Mouse (Mus musculus) embryonic facial prominence, embryonic 11.5 days (tissue): Measurements from ENCODE around the gene Gspt1. TPM values are rescaled to one million over a fixed set of nuclear protein-coding genes. Genes with fewer than 3 reads are reported as not detected.

Source experiments
- ATAC-seq: fragments of 200-750 bp; cut with Nextera tagmentation; replicated peaks from 2 replicates; pipeline ENCODE4 v1.8.0; 2017; ENCODE audit warnings: low read depth; ENCODE audit not compliant: insufficient number of reproducible peaks, low FRiP score, low TSS enrichment
- DNase-seq: peaks from one replicate; pipeline ENCODE4 v3.0.0-alpha.2; 2015; ENCODE audit warnings: low spot score
- H3K27ac ChIP-seq: fragments of 300-500 bp; sonication (generic); replicated peaks from 2 replicates; pipeline ENCODE4 v1.5.1; 2014; ENCODE audit warnings: mild to moderate bottlenecking, low read depth, low read length, control low read depth
- H3K27me3 ChIP-seq: fragments of 300-500 bp; sonication (generic); 2 replicates; pipeline ENCODE4 v1.6.1; 2014; ENCODE audit warnings: mild to moderate bottlenecking, low read length, moderate library complexity, mixed read lengths; ENCODE audit not compliant: control insufficient read depth, insufficient read depth
- H3K36me3 ChIP-seq: fragments of 300-500 bp; sonication (generic); replicated peaks from 2 replicates; pipeline ENCODE4 v1.6.1; 2014; ENCODE audit warnings: low read depth, mild to moderate bottlenecking, low read length, moderate library complexity, mixed read lengths; ENCODE audit not compliant: control insufficient read depth, insufficient read depth
- H3K4me1 ChIP-seq: fragments of 300-500 bp; sonication (generic); 2 replicates; pipeline ENCODE4 v1.6.1; 2014; ENCODE audit warnings: low read length, mixed read lengths; ENCODE audit not compliant: control insufficient read depth, insufficient read depth
- H3K4me2 ChIP-seq: fragments of 300-500 bp; sonication (generic); 2 replicates; pipeline ENCODE4 v1.6.1; 2014; ENCODE audit warnings: low read depth, mild to moderate bottlenecking, control low read depth, low read length, moderate library complexity
- H3K4me3 ChIP-seq: fragments of 300-500 bp; sonication (generic); 2 replicates; pipeline ENCODE4 v1.5.1; 2014; ENCODE audit warnings: low read depth, low read length, control low read depth
- H3K9ac ChIP-seq: fragments of 300-500 bp; sonication (generic); replicated peaks from 2 replicates; pipeline ENCODE4 v1.6.1; 2014; ENCODE audit warnings: mild to moderate bottlenecking, control low read depth, low read length
- H3K9me3 ChIP-seq: fragments of 300-500 bp; sonication (generic); replicated peaks from 2 replicates; pipeline ENCODE4 v1.6.1; 2016; ENCODE audit warnings: mild to moderate bottlenecking, low read length, inconsistent platforms, mixed read lengths; ENCODE audit not compliant: control insufficient read depth
- WGBS: fragments of 180-500 bp; shearing (Covaris S2); extraction: QIAGEN DNeasy Blood & Tissue Kit; methylation state at CpG from one replicate; pipeline ENCODE4 v1.1.7; 2014; 5-methylcytosine and 5-hydroxymethylcytosine counted together
- polyA plus RNA-seq: library from polyadenylated mRNA; unstranded; fragments of >200 nt; fragmentation: Nextera tagmentation; extraction: Ambion mirVana; gene quantifications from 2 replicates; pipeline ENCODE4 v1.2.1, GENCODE M21; 2014

Gspt1 gene
- polyA plus RNA-seq, 1 experiment from 2014 or later, result 109 TPM

- DNase-seq (no peak), ATAC-seq (no peak)
- no peak overlapping the region for H3K4me2 ChIP-seq
- no peaks in the 10 kb centered on the region for H3K27me3 ChIP-seq
- no peak overlapping the region for H3K9ac ChIP-seq
- no peak overlapping the region for H3K4me3 ChIP-seq
- no peaks in the 10 kb centered on the region for H3K4me1 ChIP-seq
- H3K27ac ChIP-seq, result no peak overlapping the region
- WGBS, result 72% methylated on average over 6 of the region's 6 CpGs
- H3K9me3 ChIP-seq, result no peaks in the 10 kb centered on the region
- no peaks in the 10 kb centered on the region for H3K36me3 ChIP-seq
Observed at GRCm38 (mm10) chr16:11278778-11279177, 24.7 kb upstream of the Gspt1 start.

GRCm38 (mm10) chr16:11276888-11277287, 22.8 kb upstream of the Gspt1 start:
- no peak overlapping the region for H3K9ac ChIP-seq
- no peaks in the 10 kb centered on the region for H3K36me3 ChIP-seq
- DNase-seq (no peak), ATAC-seq (no peak)
- no peaks in the 10 kb centered on the region for H3K9me3 ChIP-seq
- 57% methylated on average over 3 of the region's 3 CpGs for WGBS
- no peaks in the 10 kb centered on the region for H3K4me1 ChIP-seq
- H3K27ac ChIP-seq, result no peak overlapping the region
- no peak overlapping the region for H3K4me3 ChIP-seq
- no peak overlapping the region for H3K4me2 ChIP-seq
- no peaks in the 10 kb centered on the region for H3K27me3 ChIP-seq

- Histone ChIP-seq H3K27ac (no peak overlapping the region), H3K9me3 (no peaks in the 10 kb centered on the region), H3K27me3 (no peaks in the 10 kb centered on the region), H3K4me1 (no peaks in the 10 kb centered on the region), H3K4me2 (no peak overlapping the region), H3K4me3 (no peak overlapping the region), H3K36me3 (no peaks in the 10 kb centered on the region), H3K9ac (no peak overlapping the region)
- ATAC-seq (no peak), DNase-seq (no peak)
Observed at GRCm38 (mm10) chr16:11271073-11271472, 16.9 kb upstream of the Gspt1 start.

GRCm38 (mm10) chr16:11270642-11271041, 16.5 kb upstream of the Gspt1 start:
- Histone ChIP-seq H3K4me3 (no peak overlapping the region), H3K9me3 (no peaks in the 10 kb centered on the region), H3K27ac (no peak overlapping the region), H3K9ac (no peak overlapping the region), H3K27me3 (no peaks in the 10 kb centered on the region), H3K4me2 (no peak overlapping the region), H3K36me3 (no peaks in the 10 kb centered on the region), H3K4me1 (no peaks in the 10 kb centered on the region)
- DNase-seq (no peak), ATAC-seq (no peak)
- whole genome bisulfite sequencing, result 82% methylated on average over 2 of the region's 2 CpGs

GRCm38 (mm10) chr16:11269808-11270207, 15.7 kb upstream of the Gspt1 start:
- H3K9me3 ChIP-seq, result no peaks in the 10 kb centered on the region
- no peak for DNase-seq

GRCm38 (mm10) chr16:11266556-11266955, 12.4 kb upstream of the Gspt1 start:
- H3K9ac ChIP-seq, result no peak overlapping the region
- no peaks in the 10 kb centered on the region for H3K27me3 ChIP-seq
- no peak for DNase-seq
- H3K4me1 ChIP-seq, result no peaks in the 10 kb centered on the region
- WGBS, result 89% methylated on average over 2 of the region's 2 CpGs
- no peak overlapping the region for H3K27ac ChIP-seq
- H3K9me3 ChIP-seq, result no peaks in the 10 kb centered on the region
- ATAC-seq, result no peak
- H3K36me3 ChIP-seq, result no peaks in the 10 kb centered on the region
- no peak overlapping the region for H3K4me3 ChIP-seq
- H3K4me2 ChIP-seq, result no peak overlapping the region

More at GRCm38 (mm10) chr16:11269808-11270207, 15.7 kb upstream of the Gspt1 start:
- no peaks in the 10 kb centered on the region for H3K36me3 ChIP-seq
- no peaks in the 10 kb centered on the region for H3K4me1 ChIP-seq
- H3K27me3 ChIP-seq, result no peaks in the 10 kb centered on the region
- ATAC-seq, result no peak
- no peak overlapping the region for H3K27ac ChIP-seq
- H3K4me3 ChIP-seq, result no peak overlapping the region
- H3K4me2 ChIP-seq, result no peak overlapping the region
- no peak overlapping the region for H3K9ac ChIP-seq
- WGBS, result 20% methylated on average over 6 of the region's 6 CpGs

GRCm38 (mm10) chr16:11263266-11263665, 9.1 kb upstream of the Gspt1 start:
- ATAC-seq (no peak), DNase-seq (peak; percentile 45)
- Histone ChIP-seq H3K4me2 (no peak overlapping the region), H3K9me3 (no peaks in the 10 kb centered on the region), H3K27me3 (no peaks in the 10 kb centered on the region), H3K4me1 (no peaks in the 10 kb centered on the region), H3K36me3 (no peaks in the 10 kb centered on the region), H3K9ac (no peak overlapping the region), H3K4me3 (no peak overlapping the region), H3K27ac (no peak overlapping the region)

- Histone ChIP-seq H3K27me3 (no peaks in the 10 kb centered on the region), H3K9ac (peak overlapping the region; percentile 55), H3K4me3 (peak overlapping the region; percentile 100), H3K4me1 (no peaks in the 10 kb centered on the region; the same call in 1 of the 2 replicates), H3K9me3 (no peaks in the 10 kb centered on the region), H3K36me3 (no peaks in the 10 kb centered on the region), H3K27ac (0 out of 2 replicates have a peak overlapping the region, but pooled peaks have one; percentile 48), H3K4me2 (peak overlapping the region; percentile 25)
- 23% methylated on average over 10 of the region's 10 CpGs for WGBS
- ATAC-seq (no peak), DNase-seq (peak; percentile 21)
Observed at GRCm38 (mm10) chr16:11254723-11255164, 619 bp upstream of the Gspt1 start.
